Mouse (Mus musculus) kidney, adult 8-10 months (tissue): Measurements from ENCODE around the gene Bri3.

Source experiments
- DNase-seq, 2 experiments: peaks; one replicate each; pipeline ENCODE4 v3.0.0; 2022

The Bri3 gene

DNA sequence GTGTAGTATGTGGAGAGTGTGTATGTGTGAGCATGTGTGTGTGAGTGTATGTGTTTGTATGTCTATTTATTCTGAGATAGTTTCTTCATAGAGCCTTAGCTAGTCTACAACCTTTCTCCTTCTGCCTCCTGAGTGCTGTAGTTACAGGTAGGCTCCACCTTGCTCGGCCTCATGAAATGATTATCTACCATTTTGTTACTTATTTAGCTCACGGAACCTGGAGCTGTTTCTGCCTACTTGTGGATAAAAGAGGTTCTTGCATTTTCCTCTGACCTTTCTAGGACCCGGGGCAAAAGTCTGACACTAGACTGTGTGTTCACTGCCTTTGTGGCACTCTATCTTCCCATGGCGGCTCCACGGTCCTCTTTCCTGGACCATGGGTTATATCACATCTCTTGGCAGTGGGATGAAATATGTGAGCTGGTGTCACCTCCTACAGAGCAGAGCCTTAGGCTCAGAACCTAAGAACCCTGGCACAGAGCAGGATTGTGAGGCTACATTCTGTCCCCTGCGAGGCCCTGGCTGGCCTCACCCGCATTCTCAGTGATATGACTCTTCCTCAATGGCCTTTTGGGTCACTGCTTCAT lies at the start of gene Bri3:
TSS of gene Bri3 (plus strand) at position 537 of the 587 bp plus-strand sequence.
- no peak for DNase-seq

GRCm38 (mm10) chr5:144195567-144195966 lies 48.7 kb upstream of the Bri3 start:
- no peak for DNase-seq

- no peak for DNase-seq
These were observed 43.6 kb upstream of the Bri3 start for GRCm38 (mm10) chr5:144200616-144201015.

DNA sequence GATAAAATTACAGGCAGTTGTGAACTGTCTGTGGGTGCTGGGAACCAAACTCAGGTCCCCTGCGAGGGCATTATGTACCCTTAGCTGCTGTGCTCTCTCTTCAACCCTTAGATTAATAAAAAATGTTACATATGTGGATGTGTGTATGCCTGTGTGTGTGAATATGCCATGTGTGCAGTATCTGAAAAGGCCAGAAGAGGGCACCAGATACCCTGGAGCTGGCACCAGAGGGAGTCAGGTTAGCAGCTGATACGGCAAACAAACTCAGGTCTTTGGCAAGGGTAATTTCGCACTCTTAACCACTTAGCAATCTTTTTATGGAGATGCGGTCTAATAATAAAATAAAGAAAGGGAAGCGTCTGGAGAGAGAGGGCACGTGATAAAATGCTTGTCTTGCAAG lies 41.8 kb upstream of the Bri3 start:
- no peak for DNase-seq

DNA sequence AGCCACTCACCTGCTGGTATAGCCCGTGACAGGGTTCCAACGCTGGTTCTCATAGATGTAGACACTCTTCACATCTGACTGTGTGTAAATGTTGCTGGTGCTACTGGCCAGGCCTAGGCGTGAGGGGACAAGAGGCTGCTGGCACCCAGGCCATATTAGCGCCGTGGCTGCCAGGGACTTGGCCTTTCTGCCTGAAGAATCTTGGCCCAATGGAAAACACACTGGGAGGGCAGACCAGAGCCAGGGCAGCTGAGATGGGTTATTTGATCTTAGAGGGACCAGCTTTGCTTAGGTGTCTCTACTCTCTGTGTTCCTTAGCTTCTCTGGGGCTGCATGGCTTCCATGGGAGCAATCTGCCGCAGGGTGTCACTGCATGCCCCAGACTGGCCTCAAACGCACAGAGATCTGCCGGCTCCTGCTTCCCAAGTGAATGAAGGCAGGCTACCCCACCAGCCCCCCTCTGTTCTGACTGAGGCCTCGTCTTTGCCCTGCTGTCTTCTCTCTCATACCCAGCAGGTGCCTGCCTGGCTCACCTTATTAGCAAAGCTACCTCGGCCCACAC lies 40.8 kb upstream of the Bri3 start:
- no peak for DNase-seq

- DNase-seq, result no peak
These were observed 39.9 kb upstream of the Bri3 start for GRCm38 (mm10) chr5:144204303-144204702.

DNA sequence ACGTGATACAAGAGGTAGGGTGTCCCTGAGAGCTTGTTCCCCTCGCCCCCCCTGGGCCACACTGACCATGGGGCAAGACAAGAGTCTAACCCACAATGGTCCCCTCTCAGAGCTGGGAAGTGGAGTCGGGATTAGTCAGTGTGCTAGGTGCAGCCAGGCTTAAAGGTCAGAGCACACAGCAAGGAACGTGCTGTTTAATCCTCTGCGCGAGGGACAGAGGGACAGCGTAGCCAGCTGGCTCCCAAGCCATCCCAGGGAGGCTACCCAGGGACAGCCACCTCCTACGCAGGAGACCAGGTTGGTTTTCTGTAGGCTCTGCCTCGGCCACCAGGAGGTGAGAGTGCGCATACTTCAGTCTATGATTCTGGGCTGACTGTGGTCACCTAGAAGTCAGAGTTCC lies 39.3 kb upstream of the Bri3 start:
- no peak for DNase-seq

DNA sequence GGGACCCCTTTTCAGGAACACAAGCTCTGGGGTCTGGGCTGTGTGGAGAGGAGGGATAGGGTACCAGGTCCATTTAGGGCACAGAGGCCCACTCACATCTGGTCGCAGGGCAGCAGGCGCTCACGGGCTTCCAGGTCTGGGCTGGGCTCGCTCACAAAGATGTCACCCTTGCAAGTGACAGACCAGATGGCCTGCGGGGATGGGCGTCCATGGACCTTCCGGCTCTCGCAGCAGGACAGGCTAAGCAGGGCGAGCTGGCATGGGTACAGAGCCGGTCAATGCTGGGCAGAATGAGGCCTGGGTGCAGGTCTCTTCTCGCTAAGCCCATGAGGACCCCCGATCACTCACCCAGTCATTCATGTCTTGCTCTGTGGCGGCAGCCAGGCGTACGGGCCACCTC lies 38.2 kb upstream of the Bri3 start:
- no peak for DNase-seq

GRCm38 (mm10) chr5:144207478-144207877 lies 36.8 kb upstream of the Bri3 start:
- peak in 1 of 2 experiments; percentile 48 for DNase-seq

DNA sequence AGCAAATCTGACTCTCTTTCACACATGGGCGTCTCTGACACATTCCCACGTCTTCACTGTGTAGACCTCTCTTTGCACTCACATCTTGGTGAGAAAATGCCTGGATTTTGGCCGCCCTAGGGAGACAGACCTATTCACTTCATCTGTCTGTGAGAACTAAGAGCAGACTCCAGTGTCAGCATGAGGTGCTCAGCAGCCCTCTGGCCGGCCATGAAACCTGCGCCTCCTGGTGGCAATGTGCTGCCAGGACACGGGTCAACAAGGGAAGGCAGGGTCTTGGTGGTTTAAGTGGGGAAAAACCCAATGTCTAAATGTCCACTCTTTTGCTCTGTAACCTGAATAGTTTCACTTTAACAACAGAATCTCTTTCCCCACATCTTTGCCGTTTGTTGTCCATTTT lies 29.8 kb upstream of the Bri3 start:
- peak in 1 of 2 experiments; percentile 61 for DNase-seq

DNA sequence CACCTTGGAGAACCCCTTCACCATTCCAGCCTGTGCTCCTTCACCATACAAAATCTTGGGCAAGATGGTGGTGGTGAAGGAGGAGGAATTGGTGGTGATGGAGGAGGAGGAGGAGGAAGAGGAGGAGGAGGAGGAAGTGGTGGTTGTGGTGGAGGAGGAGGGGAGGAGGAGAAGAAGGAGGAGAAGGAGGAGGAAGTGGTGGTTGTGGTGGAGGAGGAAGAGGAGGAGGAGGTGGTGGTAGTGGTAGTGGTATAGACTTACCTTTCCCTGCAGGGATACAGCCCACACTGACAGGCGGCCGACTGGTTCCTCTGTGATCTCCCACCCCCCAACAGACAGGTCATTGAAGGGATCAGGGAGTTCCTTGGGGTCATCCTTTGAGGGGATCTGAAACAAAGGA lies 28.2 kb upstream of the Bri3 start:
- no peak for DNase-seq

- no peak for DNase-seq
These were observed 26.2 kb upstream of the Bri3 start for GRCm38 (mm10) chr5:144218061-144218460.

GRCm38 (mm10) chr5:144219306-144219705 lies 24.9 kb upstream of the Bri3 start:
- peak; percentile 33 to 39 for DNase-seq

DNA sequence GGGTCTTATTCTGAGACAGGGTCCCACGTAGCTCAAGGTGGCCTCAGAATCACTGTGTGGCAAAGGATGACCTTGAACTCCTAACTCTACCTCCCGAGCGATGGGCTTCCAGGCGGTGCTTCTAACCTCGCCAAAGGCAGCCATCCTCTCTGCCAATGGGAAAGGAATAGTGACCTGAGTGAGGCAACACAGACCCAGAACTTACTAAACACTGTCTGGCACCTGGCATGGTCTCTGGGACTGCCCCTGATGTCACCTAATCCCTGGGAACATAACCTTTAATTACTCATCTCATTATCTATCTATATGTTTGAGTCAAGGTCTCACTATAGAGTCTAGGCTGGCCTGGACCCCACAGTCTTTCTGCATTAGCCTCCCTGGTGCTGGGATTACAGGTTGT lies 24.3 kb upstream of the Bri3 start:
- no peak for DNase-seq

DNA sequence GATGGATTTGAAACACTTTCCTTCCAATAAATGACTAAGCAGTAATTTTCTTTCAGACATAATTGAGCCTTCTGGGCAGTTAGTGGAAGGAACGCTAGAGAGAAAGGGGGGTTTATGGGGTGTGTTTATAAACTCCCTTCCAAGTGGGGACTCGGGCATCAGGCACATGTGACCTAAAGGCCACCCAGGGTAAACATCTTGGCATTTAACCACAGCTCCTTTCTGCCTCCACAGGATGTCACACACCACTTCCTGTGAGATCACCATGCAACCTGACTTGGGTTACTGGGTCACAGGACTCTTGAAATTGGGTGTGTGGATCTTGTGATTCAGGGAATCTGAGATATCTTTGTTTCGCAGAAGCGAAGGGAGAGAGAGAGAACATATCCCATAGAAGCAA lies 22.9 kb upstream of the Bri3 start:
- DNase-seq, result peak in 1 of 2 experiments; percentile 39

DNA sequence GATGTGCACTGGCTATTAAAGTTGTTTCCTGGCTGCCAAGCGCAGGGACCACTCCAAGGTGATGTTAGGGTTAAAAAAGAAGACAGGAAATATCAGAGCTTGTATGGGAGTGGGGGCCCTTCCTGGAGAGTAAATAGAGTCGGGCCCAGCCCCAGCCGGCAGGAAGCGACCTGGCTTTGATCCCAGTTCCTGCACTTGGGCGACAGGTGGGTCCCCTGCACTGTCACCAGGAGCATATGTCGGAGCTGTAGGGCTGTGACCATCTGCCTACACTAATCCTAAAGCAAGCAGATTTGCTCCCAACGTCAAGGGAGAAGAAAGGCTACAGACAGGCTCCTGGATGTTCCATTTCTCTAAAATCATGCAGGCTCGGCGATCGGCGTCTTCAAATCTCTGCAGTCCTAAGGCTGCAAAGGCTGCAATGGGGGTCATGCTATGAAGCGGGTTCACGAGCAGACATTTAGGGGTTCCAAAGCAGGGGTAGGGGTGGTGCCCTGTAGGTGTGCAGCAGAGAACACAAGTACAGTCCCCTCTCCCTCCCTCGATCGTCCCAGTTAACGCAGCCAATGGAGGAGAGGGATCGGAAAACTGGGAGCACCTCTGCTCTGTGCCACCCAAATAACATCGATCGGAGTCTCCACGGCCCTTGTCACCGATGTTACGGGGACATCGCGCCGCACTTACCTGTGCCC lies 21.3 kb upstream of the Bri3 start:
- DNase-seq, result peak; percentile 48 to 50

DNA sequence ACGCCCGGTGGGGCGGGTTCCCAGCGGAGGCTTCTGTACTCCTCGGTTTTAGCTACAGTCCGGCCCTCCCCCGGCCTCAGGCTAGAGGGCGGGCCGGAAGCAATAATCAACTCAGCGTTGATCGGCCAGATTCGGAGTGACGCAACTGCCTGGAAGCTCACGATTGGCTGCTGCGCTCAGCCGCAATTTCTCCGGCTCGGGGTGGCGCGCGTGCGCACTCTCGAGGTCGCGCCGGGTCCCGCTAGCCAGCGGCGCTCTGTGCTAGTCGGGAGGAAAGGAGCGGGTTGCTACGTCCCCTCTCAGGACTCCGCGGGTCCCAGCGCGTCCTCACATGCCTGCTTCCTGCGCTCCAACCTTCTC lies 20.8 kb upstream of the Bri3 start, which contains the start of gene Tecpr1:
TSS of gene Tecpr1 (minus strand) at position 113 of the 360 bp plus-strand sequence.
- peak; percentile 96 for DNase-seq

GRCm38 (mm10) chr5:144223899-144224816 lies 20.1 kb upstream of the Bri3 start:
- no peak for DNase-seq

DNA sequence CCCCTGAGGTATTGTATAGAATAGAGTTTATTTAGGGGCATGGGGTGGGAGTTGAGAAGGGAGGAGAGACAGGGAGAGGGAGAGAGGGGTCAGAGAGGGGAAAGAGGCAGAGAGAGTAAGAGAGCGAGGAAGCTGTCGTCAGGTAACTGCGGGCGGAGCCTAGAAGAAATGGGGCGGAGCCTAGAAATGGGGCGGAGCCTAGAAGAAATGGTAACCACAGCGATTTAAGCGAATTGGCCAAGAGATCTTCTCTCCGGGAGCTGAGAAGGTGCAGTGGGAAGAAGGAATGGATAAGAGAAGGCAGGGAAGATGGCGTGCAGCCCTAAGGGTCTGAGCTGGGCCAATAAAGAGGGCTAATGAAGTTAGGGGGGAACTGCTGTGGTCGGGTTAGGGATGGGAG lies 18.0 kb upstream of the Bri3 start:
- DNase-seq, result no peak

DNA sequence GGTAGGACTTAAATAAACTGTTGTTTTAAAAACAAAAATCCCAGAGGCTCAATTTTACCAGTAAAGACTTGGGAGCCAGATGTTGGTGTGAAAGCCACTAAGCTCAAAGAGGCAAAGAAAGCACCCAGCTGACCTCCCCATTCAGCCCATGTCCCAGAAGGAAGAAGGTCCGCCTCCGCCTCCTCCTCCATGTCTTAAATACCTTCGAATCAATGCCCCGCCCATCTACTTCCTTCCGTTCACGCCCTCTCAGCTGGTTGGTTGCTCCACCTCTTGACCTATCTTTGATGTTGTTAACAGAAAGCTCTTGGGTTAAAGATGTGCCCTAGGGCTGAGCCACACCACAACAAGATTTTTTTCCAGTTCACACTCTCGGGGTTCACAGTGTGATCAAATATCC lies 14.0 kb upstream of the Bri3 start:
- DNase-seq, result no peak

- DNase-seq, result no peak
These were observed 12.8 kb upstream of the Bri3 start for GRCm38 (mm10) chr5:144231410-144231809.

DNA sequence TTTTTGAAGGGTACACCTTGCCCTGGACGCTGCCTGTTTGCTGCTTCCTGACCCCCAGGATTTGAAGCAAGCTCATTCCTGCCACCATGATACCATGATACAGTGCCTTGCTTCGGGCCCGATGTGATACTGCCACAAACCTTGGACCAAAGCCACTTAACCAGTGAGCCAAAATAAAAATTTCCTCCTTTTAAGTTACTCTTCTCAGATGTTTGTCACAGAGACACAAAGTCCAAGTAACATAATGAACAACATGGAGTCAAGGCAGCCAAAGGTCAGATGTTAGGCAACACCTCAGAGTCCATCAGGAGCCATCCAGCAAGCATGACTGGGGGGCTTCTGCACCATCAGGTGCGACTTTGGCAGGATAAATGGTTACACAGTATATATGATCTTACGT lies 11.7 kb upstream of the Bri3 start:
- DNase-seq, result no peak

GRCm38 (mm10) chr5:144234222-144234621 lies 10.0 kb upstream of the Bri3 start:
- DNase-seq, result no peak
